Comparison of ENCODE assay signal across 17 mouse cellular contexts in the genomic region with DNA sequence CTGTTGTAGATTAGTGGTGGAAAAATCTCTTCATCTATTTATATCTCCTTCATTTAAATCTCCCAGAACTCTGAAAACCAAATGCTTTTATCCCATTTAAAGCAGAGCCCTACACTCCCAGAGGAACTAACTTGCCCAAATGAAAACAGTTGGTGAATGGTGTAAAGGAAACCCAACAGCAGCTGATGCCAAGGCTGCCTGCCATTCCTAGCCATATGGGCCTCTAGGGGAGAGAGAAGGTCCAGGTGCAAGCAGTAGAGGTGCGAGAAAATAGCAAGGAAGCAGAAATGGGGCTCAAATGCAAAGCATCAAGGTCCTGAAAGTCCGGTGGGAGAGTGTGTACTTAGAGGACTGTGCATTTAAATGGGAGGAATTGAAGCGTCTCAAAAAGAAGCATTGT. TPM values are rescaled to one million over a fixed set of nuclear protein-coding genes. Genes with fewer than 3 reads are reported as not detected.
A peak's percentile ranks its signal among the peaks of the same experiment; 100 is the strongest.
DNase-seq lines count a peak whose midpoint lies in the region; ATAC-seq lines count a peak whose summit lies in the region.
"Had no signal": no experiment of that assay in that cellular context is flagged by ENCODE, and none has a peak within 500 bp of the region (broad histone marks: within the 10 kb centered on the region; RNA-seq: fewer than 3 reads in every experiment).

No protein-coding gene starts in this region.

- no peak overlapping the region for H3K4me3 ChIP-seq in embryonic facial prominence, embryonic 14.5 days (ENCODE audit: low read depth, low read length)
- H3K4me3 ChIP-seq in embryonic facial prominence, embryonic 10.5 days: no peak overlapping the region
- H3K4me3 ChIP-seq: intestine, embryonic 15.5 days; liver, embryonic 15.5 days; midbrain, embryonic 15.5 days; neural tube, embryonic 13.5 days had no signal

- H3K27me3 ChIP-seq in embryonic facial prominence, embryonic 14.5 days (replicated peaks; ENCODE audit: control insufficient read depth, insufficient read depth, low read length): no peaks in the 10 kb centered on the region
- no peaks in the 10 kb centered on the region for H3K27me3 ChIP-seq in embryonic facial prominence, embryonic 10.5 days (replicated peaks; ENCODE audit: low read depth, poor library complexity, severe bottlenecking)
- H3K27me3 ChIP-seq: intestine, embryonic 15.5 days; liver, embryonic 15.5 days; midbrain, embryonic 15.5 days; neural tube, embryonic 13.5 days had no signal

- WGBS in embryonic facial prominence, embryonic 14.5 days: 54% methylated on average over 3 of the region's 3 CpGs
- WGBS in embryonic facial prominence, embryonic 10.5 days: 67% methylated on average over 3 of the region's 3 CpGs

- peak; percentile 1 for DNase-seq in embryonic facial prominence, embryonic 14.5 days (ENCODE audit: low spot score)
- no peak for DNase-seq in embryonic facial prominence, embryonic 10.5 days (ENCODE audit: low spot score)
- DNase-seq in left cerebral cortex, postnatal 4 days: peak; percentile 50
- no peak for DNase-seq in left cerebral cortex, postnatal 14 days (ENCODE audit: low spot score in 2 of 2)
- peak; percentile 73 for DNase-seq in cerebellum, adult 8-10 months
- peak; percentile 34 to 37 for DNase-seq in layer of hippocampus, adult 8-10 months (ENCODE audit: low spot score in 2 of 2)
- DNase-seq in ovary, adult 18-20 months (ENCODE audit: low spot score): no peak
- DNase-seq: adrenal gland, postnatal 25 days; gastrocnemius, postnatal 36 days; kidney, postnatal 25 days; lung, postnatal 36 days; thymus, adult 2 months had no signal

- H3K27ac ChIP-seq in embryonic facial prominence, embryonic 14.5 days (replicated peaks; ENCODE audit: low read depth, low read length): no peak overlapping the region
- H3K27ac ChIP-seq in embryonic facial prominence, embryonic 10.5 days (replicated peaks): no peak overlapping the region
- H3K27ac ChIP-seq: intestine, embryonic 15.5 days; liver, embryonic 15.5 days; midbrain, embryonic 15.5 days; neural tube, embryonic 13.5 days had no signal

- no peak overlapping the region for H3K4me2 ChIP-seq in embryonic facial prominence, embryonic 14.5 days (ENCODE audit: low read depth, low read length)
- H3K4me2 ChIP-seq: intestine, embryonic 15.5 days; liver, embryonic 15.5 days; midbrain, embryonic 15.5 days; neural tube, embryonic 13.5 days had no signal

- no peaks in the 10 kb centered on the region for H3K9me3 ChIP-seq in embryonic facial prominence, embryonic 14.5 days (ENCODE audit: control insufficient read depth, low read length)
- no peaks in the 10 kb centered on the region for H3K9me3 ChIP-seq in embryonic facial prominence, embryonic 10.5 days
- H3K9me3 ChIP-seq: intestine, embryonic 15.5 days; liver, embryonic 15.5 days; midbrain, embryonic 15.5 days; neural tube, embryonic 13.5 days had no signal

- no peaks in the 10 kb centered on the region for H3K4me1 ChIP-seq in embryonic facial prominence, embryonic 14.5 days (ENCODE audit: control insufficient read depth, insufficient read depth, low read length)
- H3K4me1 ChIP-seq in embryonic facial prominence, embryonic 10.5 days: no peaks in the 10 kb centered on the region
- H3K4me1 ChIP-seq: intestine, embryonic 15.5 days; liver, embryonic 15.5 days; midbrain, embryonic 15.5 days; neural tube, embryonic 13.5 days had no signal

- no peak for ATAC-seq in embryonic facial prominence, embryonic 14.5 days (ENCODE audit: low read depth)
- ATAC-seq in granulocyte monocyte progenitor cell, adult 5-6 weeks (replicated peaks; ENCODE audit: poor library complexity, severe bottlenecking): no peak
- ATAC-seq: intestine, embryonic 15.5 days; midbrain, embryonic 15.5 days had no signal

- H3K36me3 ChIP-seq in embryonic facial prominence, embryonic 14.5 days (ENCODE audit: control insufficient read depth, insufficient read depth, low read length): no peaks in the 10 kb centered on the region
- H3K36me3 ChIP-seq in embryonic facial prominence, embryonic 10.5 days (replicated peaks): no peaks in the 10 kb centered on the region
- H3K36me3 ChIP-seq: intestine, embryonic 15.5 days; liver, embryonic 15.5 days; midbrain, embryonic 15.5 days; neural tube, embryonic 13.5 days had no signal

- intact Hi-C loops in left cerebral cortex, postnatal 4 days (cut with DNase I): no loop called here
- intact Hi-C loops in left cerebral cortex, postnatal 14 days (cut with DNase I): no loop called here

- no peak overlapping the region for H3K9ac ChIP-seq in embryonic facial prominence, embryonic 14.5 days (ENCODE audit: low read depth, low read length)
- H3K9ac ChIP-seq: intestine, embryonic 15.5 days; liver, embryonic 15.5 days; midbrain, embryonic 15.5 days; neural tube, embryonic 13.5 days had no signal

RNA-seq across cellular contexts. Expression of gene Ano3, which starts 44.2 kb away (rescaled TPM):
- polyA plus RNA-seq in embryonic facial prominence, embryonic 14.5 days (2014; fragmentation: Nextera tagmentation; extraction: Ambion mirVana): 0.78 and 0.81 TPM in 2 replicates
- 0.86 and 0.89 TPM in 2 replicates for polyA plus RNA-seq in embryonic facial prominence, embryonic 10.5 days (2016; fragmentation: Nextera tagmentation; extraction: Ambion mirVana)
- 1 to 10 TPM; 6.4 to 7.0 TPM for total RNA-seq in left cerebral cortex, postnatal 4 days (2021)
- 10 to 100 TPM; 32.5 to 38.3 TPM for total RNA-seq in left cerebral cortex, postnatal 14 days (2021)
- 10 to 100 TPM; 59.9 to 74.7 (median 67.6) TPM for total RNA-seq in layer of hippocampus, adult 8-10 months (2022)
- not detected in 2 replicates for total RNA-seq in granulocyte monocyte progenitor cell, adult 5-6 weeks (2014; fragmentation: Nextera tagmentation)
- not detected in 2 replicates for total RNA-seq in granulocyte monocyte progenitor cell, adult 5-6 weeks (2017)
- total RNA-seq: gastrocnemius, postnatal 36 days had no signal
- polyA plus RNA-seq: thymus, adult 2 months had no signal

Comparison
In these comparisons a context has a peak if more than half of its experiments do, and no peak if none do; other contexts are left out.
1. DNase-seq: peak in embryonic facial prominence, embryonic 14.5 days (single experiment), left cerebral cortex, postnatal 4 days (single experiment), cerebellum, adult 8-10 months (single experiment) and layer of hippocampus, adult 8-10 months (2 of 2); none in embryonic facial prominence, embryonic 10.5 days (single experiment), left cerebral cortex, postnatal 14 days (0 of 2) and ovary, adult 18-20 months (single experiment).
2. RNA of gene Ano3, which starts 44.2 kb away (total RNA-seq): 59.9 to 74.7 TPM in layer of hippocampus, adult 8-10 months, 32.5 to 38.3 TPM in left cerebral cortex, postnatal 14 days and 6.4 to 7.0 TPM in left cerebral cortex, postnatal 4 days; not detected in granulocyte monocyte progenitor cell, adult 5-6 weeks; every median in the first group is over 4 times any median in the second.